Mouse (Mus musculus) spleen, adult 18-20 months (tissue): Measurements from ENCODE around the gene Krtap5-1.
"Not testable (repeated sequence)": the region's sequence is repeated elsewhere in the genome, so short reads cannot be mapped to it uniquely, and the experiment has no call there.

Experiments
- DNase-seq, 2 experiments: peaks; one replicate each; pipeline ENCODE4 v3.0.0; 2022; ENCODE audit warnings: mixed read lengths in 2 of 2

Krtap5-1 gene

DNA sequence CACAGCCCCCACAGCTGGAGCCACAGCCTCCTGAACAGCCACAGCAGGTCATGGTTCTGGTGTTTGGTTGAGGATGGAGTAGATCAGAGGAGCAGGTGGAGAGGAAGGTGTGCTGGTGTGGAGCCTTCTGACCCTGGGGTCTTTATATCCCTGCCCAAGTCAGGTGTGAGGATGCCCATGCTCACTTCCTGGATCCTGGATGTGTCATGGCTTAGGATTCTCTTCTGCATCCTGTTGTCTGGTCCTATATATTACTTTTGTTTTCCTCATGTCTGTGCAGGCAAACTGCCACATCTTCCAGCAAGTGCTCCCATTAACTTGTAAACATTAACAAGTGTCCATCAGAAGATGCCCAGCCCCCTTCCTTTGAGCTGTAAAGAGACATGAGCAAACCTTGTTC, at the start of gene Krtap5-1:
TSS of gene Krtap5-1 (minus strand) at position 101 of the 400 bp plus-strand sequence.
- DNase-seq: not testable (repeated sequence)

DNA sequence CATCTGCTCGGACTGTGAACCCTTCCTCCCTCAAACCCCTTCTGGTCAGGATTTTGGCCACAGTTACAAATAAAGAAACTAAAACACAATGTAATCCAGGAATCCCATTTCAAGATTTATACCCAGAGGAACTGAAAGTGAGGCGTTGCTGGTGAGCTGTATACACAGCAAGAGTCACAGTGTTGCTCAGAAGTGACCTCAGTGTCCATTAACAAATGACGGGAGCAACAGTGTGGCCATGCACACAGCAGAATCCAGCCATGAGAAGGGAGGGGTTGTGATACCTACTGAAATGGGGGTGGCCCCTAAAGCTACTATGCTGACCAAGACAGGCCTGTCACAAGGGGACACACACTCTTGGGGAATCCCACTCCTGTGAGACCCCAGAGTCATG, 45.3 kb upstream of the Krtap5-1 start:
- DNase-seq: no peak

DNA sequence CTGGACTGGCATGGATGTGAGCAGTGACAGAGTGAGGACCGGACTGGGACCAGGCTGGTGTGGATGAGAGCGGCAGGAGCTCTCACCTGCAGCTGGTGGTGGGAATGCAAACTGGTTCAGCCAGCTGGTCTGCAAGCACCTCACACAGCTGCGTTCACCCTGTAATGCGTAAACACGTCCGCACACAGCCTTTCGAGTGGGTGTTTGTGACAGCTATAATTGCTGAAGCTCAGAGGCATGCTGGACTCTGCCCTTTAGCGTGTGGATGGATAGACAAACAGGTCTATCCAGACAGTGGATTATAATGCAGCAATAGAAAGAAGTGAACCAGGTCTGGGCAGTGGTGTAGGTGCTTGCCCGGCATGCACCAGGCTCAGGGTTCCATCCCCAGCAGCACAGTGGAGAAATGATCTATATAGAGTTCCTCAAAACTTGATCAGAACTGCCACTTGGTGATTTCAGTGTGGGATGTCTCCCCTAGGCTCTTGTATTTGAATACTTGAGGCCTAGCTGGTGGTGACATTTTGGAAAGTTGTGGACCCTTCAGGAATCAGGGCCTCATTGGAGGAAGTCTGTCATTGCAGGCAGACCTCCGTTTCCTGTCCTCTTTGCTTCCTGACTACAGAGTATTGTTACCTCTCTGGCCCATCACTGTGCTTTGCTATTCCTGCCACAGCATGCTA, 44.8 kb upstream of the Krtap5-1 start:
- no peak for DNase-seq

DNA sequence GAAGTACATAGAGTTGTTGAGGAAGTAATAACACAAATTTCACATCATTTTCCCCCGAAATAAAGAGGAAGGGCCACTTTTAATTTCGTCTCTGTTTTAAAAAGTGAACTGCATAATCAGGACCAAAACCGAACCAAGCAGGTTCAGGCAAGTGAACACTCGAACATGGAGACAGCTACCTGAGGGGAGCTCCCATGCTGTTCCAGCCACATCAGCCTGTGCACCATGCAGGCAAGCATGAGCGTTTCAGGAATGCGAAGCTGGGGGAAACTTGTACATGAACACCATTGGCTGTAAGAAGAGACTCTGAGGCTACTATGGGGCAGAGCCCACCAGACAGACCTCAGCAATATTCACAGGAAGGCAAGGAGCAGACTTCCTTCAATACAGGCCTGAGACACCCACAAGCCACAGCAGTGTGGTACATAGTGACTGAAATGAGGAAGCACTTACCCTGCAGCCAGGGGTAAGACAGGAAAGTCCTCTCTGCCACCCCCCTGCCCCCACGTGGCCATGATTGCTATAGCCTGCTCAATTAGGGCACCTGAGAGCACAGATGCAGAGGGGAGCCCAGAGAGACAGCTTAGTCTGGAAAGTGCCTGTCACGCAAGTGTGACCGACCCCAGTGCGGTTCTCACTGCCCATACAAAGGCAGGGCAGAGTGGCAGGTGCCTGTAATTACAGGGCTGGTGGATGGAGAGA, 43.5 kb upstream of the Krtap5-1 start:
- peak; percentile 53 to 62 for DNase-seq

GRCm38 (mm10) chr7:142335151-142335550, 38.2 kb upstream of the Krtap5-1 start:
- no peak for DNase-seq

- DNase-seq: peak; percentile 67 to 87
Observed at GRCm38 (mm10) chr7:142334246-142334645, 37.3 kb upstream of the Krtap5-1 start.

DNA sequence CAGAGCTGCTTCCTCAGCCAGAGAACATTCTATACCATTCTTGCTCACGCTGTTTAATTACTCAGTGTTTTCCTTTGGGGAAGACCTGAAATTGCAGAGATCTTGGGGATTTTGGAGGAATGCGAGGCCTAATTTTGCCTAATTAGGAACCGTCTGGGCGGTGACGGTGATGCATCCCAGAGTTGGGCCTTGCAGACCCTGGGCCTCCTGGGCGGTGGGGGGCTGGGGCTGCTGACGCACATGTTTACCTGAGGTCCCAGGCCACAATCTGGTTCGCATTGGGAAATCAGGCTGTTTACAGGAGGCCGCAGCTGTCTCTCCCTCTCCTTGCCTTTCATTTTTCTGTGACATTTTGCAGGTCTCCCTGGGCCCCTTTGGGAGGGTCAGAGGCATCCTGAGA, 35.8 kb upstream of the Krtap5-1 start:
- not testable (repeated sequence) for DNase-seq

- DNase-seq: no peak
Observed at GRCm38 (mm10) chr7:142331281-142331680, 34.4 kb upstream of the Krtap5-1 start.

DNA sequence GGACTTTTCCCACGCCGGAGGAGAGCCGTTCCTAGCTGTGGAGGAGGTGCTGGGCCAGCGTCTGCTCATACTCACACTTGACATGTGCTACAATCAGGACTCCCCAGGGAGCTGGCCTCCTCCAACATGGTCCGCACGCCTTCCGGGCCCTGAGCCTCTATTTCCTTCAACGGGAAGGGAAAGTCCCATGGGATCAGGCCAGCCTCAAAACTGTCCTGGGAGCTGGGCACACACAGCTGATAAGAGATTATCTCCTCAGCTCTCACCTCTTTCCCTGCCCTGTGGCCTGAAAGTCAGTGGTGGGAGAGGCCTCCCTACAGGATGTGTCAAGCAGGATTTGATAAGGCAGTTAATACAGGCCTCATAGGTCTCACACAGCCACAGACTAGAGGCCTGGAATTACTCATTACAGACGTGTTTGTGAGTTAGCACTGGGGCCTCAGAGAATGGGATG, 33.4 kb upstream of the Krtap5-1 start:
- no peak for DNase-seq

DNA sequence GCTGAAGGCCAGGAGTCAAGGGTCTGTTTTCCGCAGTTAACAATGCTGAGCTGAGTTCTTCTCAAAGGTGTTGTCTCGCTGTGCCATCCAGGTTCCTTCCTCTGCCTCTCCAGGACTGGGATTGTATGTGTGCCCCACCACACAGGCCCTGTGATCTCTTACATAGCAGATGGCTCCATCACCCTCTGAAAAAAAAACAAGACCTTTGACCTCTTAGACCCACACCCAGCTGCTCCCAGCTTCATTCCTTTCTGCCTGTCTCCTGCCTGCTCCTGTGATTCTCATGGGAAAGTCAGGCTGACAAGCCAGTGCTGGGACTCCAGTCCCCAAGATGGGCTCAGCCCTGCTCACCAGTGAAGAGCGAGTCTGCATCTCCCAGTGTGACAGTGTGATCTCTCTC, 31.6 kb upstream of the Krtap5-1 start:
- no peak for DNase-seq

GRCm38 (mm10) chr7:142326714-142327445, 30.0 kb upstream of the Krtap5-1 start:
- DNase-seq: no peak

DNA sequence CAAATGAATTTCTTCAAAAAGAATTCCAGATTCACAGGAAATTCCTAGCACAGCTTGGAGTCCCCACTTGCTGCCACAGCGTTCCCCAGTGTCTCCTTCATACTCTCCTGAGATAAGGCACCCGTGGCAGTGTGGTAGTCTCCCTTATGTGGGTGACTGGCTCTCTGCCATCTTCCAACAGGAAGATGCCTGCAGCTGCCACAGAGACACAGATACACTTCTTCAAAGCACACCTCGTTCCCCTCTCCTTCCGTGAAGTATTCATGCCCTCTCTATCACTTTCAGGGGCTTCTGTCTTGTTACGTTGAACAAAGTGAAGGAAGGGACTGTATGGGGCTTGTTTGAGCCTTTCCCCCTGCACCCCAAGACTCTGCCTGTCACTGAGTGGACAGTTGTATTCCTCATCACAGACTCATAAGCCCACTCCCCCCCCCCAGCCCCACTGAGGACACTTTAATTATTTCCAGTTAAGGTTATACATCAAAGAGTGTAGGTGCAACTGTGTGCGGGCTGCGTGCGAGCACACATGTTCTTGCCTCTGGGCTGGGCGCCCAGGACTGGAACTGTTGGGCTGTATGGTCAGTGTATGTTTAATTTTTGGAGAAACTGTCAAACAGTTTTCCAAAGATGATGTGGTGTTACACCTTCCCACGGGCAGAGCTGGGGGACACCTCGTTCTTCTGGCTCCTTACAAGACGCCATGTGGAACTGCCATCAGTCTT, 26.6 kb upstream of the Krtap5-1 start:
- DNase-seq: no peak

DNA sequence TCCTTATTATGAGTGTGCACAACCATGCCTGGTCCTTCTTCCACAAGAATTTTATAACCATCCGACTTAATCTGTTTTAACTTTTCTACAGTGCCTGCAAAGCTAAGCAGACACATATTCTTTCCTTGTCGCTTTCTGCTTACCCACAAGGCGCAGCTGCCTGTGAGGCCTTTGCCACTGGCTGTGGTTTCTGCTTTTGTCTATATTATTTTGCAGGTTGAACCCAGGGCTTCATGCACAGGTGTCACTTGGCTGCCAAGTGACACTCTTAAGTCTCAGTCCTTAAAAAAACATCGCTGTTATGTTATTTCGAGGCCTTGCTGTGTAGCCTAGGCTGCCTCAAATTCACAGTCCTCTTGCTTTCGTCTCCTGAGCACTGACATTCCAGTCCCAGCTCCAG, 25.7 kb upstream of the Krtap5-1 start:
- DNase-seq: no peak

GRCm38 (mm10) chr7:142321637-142322306, 24.9 kb upstream of the Krtap5-1 start:
- not testable (repeated sequence) for DNase-seq

DNA sequence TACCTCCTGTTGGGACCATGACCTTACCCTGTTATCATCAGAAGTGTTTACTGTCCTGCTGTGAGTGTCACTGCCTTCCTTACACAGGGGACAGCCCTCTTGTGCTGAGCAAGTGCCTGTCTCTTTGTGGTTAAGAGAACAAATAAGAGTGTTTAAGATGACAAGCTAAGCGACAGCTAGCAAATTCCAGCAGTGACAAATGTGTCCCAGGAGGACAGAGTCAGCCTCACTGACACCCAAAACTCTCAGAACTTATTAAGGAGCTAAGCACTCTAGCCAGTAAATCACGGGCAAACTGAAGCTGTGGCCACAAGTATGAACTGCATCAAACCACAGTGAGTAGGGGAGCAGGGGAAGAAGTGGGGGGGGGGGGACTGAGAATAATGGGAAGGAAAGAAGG, 24.0 kb upstream of the Krtap5-1 start:
- no peak for DNase-seq

- DNase-seq: no peak
Observed at GRCm38 (mm10) chr7:142319124-142319523, 22.2 kb upstream of the Krtap5-1 start.

GRCm38 (mm10) chr7:142317216-142317615, 20.3 kb upstream of the Krtap5-1 start:
- DNase-seq: no peak

- DNase-seq: peak in 1 of 2 experiments; percentile 19
Observed at GRCm38 (mm10) chr7:142316558-142316957, 19.6 kb upstream of the Krtap5-1 start.

DNA sequence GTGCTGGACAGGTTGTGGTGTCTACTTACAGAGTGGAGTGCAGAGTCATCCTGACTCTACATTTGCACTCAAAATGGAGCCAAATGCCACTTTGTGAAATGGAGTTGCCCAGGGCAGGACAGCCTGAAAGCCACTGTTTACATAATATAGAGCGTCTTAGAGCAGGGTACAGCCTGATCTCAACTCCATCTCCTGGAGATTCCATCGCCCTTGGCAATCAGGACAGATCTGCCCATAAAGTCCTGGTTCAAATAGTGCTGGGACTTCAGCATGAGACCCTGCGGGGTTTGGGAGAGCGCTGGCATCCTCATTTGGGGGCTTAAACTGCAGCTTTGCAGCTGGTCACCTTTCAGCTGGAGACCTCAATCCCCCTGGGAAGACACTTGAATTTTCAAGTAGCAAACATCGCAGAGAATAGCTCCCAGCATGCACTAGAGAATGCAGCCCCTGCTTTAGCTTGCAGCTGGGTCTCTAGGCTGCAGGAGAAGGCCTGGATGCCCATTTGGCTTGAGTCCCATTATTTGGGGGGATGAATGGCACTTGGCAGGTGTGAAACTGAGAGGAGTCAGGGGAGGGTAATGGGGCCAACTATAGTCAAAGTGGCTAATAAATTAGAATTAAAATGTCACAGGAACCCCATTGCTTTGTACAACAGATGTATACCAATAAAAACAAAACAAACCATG, 17.8 kb upstream of the Krtap5-1 start:
- DNase-seq: no peak

DNA sequence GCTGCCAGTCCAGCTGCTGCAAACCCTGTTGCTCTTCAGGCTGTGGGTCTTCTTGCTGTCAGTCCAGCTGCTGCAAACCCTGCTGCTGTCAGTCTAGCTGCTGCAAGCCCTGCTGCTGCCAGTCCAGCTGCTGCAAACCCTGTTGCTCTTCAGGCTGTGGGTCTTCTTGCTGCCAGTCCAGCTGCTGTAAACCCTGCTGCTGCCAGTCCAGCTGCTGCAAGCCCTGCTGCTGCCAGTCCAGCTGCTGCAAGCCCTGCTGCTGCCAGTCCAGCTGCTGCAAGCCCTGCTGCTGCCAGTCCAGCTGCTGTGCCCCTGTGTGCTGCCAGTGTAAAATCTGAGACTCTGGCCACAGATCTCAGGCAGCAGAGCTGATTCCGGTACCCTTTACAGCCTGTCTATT, 7.0 kb upstream of the Krtap5-1 start:
- DNase-seq: not testable (repeated sequence)

DNA sequence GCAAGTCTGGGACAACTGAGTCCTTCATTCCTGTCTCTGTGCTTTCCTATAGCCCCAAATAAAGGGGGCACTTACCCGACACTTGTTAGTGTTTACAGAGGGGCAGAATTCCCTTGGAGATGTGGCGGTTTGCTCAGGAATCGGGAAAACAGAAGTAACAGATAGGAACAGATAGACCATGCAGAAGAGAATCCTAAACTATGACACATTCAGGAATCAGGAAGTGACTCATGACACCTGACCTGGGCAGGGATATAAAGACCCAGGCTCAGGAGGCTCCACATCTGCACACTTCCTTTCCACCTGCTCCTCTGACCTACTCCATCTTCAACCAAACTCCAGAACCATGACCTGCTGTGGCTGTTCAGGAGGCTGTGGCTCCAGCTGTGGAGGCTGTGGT, 6.3 kb upstream of the Krtap5-1 start, which contains the start of gene Krtap5-4:
TSS of gene Krtap5-4 (plus strand) at position 301 of the 400 bp plus-strand sequence.
- DNase-seq: no peak

DNA sequence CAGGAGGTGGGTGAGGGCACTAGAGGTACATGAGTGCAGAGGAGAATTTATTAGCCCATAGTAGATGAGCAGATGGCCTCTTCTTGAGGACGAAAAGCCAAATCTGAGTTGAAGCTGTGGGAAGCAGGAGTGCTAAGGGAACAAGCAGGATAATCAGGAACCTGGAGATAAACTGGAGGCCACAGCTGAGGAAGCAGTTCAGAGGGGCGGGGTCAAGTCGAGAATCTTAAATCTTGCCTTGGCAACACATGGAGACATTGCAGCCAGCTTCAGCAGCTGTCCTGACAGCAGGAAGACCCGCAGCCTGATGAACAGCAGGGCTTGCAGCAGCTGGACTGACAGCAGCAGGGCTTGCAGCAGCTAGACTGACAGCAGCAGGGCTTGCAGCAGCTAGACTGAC, 810 bp downstream of the Krtap5-1 start:
- not testable (repeated sequence) for DNase-seq
